Mouse (Mus musculus) right cerebral cortex, postnatal 4 days (tissue): ENCODE results near the gene Gm4216.
"Not testable (repeated sequence)": the region's sequence is repeated elsewhere in the genome, so short reads cannot be mapped to it uniquely, and the experiment has no call there.

ENCODE experiments used
- DNase-seq: peaks from one replicate; pipeline ENCODE4 v3.0.0-alpha.2; 2022

Gene Gm4216

DNA sequence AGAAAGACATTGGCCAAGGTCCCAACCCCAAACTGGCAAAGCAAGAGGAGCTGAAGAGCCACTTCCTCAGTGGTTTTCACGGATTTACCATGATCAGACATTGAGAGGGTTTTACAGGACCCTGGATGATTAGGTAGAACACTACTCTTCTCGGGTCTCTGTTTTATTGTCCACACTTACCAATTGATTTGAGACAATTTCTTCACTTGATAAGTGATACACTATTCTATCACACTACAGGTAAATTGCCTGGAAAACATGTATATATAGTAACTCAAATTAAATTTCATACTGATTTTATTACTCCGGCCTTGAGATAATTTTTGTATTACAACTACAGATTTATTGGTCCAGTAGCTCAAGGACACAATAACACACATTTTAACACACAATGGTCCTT is at the start of gene Gm4216:
Gene Gm4216, minus strand, starts transcription at position 101 of the 400 bp plus-strand sequence.
- DNase-seq, result not testable (repeated sequence)

- DNase-seq, result not testable (repeated sequence)
Measured at GRCm38 (mm10) chr7:23067356-23067755, 47.6 kb upstream of the Gm4216 start, which contains the start of gene Gm8720. Gm8720 (minus strand) TSS chr7:23067456.

DNA sequence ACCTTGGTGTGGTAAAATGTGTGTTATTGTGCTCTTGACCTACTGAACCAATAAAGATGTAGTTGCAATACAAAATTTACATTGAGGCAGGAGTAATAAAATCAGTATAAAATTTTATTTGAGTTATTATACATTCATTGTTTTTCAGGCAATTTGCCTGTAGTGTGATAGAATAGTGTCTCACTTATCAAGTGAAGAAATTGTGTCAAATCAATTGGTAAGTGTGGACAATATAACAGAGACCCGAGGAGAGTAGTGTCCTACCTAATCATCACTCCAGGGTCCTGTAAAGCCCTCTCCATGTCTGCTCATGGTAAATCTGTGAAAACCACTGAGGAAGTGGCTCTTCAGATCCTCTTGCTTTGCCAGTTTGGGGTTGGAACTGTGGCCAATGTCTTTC is 35.5 kb upstream of the Gm4216 start, which contains the start of gene Vmn1r163:
Gene Vmn1r163, plus strand, starts transcription at position 301 of the 400 bp plus-strand sequence.
- DNase-seq, result not testable (repeated sequence)

DNA sequence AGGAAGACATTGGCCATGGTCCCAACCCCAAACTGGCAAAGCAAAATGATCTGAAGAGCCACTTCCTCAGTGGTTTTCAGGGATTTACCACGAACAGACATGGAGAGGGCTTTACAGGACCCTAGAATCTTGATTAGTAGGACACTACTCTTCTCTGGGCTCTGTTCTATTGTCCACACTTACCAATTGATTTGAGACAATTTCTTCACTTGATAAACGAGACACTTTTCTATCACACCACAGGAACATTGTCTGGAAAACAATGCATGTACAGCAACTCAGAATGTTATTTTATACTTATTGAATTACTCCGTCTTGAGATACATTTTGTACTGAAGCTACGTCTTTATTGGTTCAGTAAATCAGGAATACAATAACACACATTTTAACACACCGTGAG is 35.1 kb downstream of the Gm4216 start, which contains the start of gene Gm4214:
Gene Gm4214, minus strand, starts transcription at position 101 of the 400 bp plus-strand sequence.
- DNase-seq, result not testable (repeated sequence)
